Mouse (Mus musculus) adrenal gland, postnatal 25 days (tissue): ENCODE measurements around the gene Ube2o. TPM values are rescaled to one million over a fixed set of nuclear protein-coding genes. Genes with fewer than 3 reads are reported as not detected.

ENCODE experiments used
- DNase-seq: peaks from one replicate; pipeline ENCODE4 v3.0.0; 2021; ENCODE audit warnings: mixed read lengths
- long read RNA-seq: library from polyadenylated mRNA; stranded (forward); transcript quantifications from one replicate; pipeline ENCODE4 v2.0.0, GENCODE M21; 2021
- total RNA-seq: library from RNA; stranded (reverse); gene quantifications from 2 replicates; pipeline ENCODE4 v1.2.3, GENCODE M21; 2021

The Ube2o gene
- total RNA-seq: 32.7 and 34.1 TPM in 2 replicates
- long read RNA-seq, full-length matches to known transcripts: 1 of 10 reads
- long read RNA-seq, partial matches to known transcripts: 4 of 10 reads
- long read RNA-seq, other reads (novel, unspliced or antisense): 5 of 10 reads

GRCm38 (mm10) chr11:116581376-116581814 lies at the start of gene Ube2o:
Gene Ube2o (minus strand): TSS chr11:116581447.
- peak; percentile 92 for DNase-seq

GRCm38 (mm10) chr11:116630171-116630965 lies 49.1 kb upstream of the Ube2o start:
- DNase-seq: no peak

GRCm38 (mm10) chr11:116629472-116629871 lies 48.2 kb upstream of the Ube2o start:
- DNase-seq: no peak

- peak; percentile 73 for DNase-seq
These were observed 47.5 kb upstream of the Ube2o start for GRCm38 (mm10) chr11:116628712-116629111.

GRCm38 (mm10) chr11:116627072-116628020 lies 46.1 kb upstream of the Ube2o start:
- no peak for DNase-seq

- DNase-seq: no peak
These were observed 45.2 kb upstream of the Ube2o start, which contains the start of gene Rhbdf2 for GRCm38 (mm10) chr11:116626299-116627071. Gene Rhbdf2 (minus strand): TSS chr11:116627019.

GRCm38 (mm10) chr11:116625081-116626000 lies 44.1 kb upstream of the Ube2o start:
- peak; percentile 58 for DNase-seq

GRCm38 (mm10) chr11:116624131-116624832 lies 43.0 kb upstream of the Ube2o start:
- peak; percentile 87 for DNase-seq

GRCm38 (mm10) chr11:116623281-116624124 lies 42.3 kb upstream of the Ube2o start:
- no peak for DNase-seq

GRCm38 (mm10) chr11:116621258-116621704 lies 40.0 kb upstream of the Ube2o start:
- DNase-seq: peak; percentile 89

GRCm38 (mm10) chr11:116620559-116621253 lies 39.5 kb upstream of the Ube2o start:
- no peak for DNase-seq

- DNase-seq: no peak
These were observed 38.8 kb upstream of the Ube2o start for GRCm38 (mm10) chr11:116620073-116620472.

- no peak for DNase-seq
These were observed 38.3 kb upstream of the Ube2o start for GRCm38 (mm10) chr11:116619561-116619960.

GRCm38 (mm10) chr11:116619156-116619555 lies 37.9 kb upstream of the Ube2o start:
- DNase-seq: no peak

- DNase-seq: no peak
These were observed 37.4 kb upstream of the Ube2o start for GRCm38 (mm10) chr11:116618666-116619065.

GRCm38 (mm10) chr11:116617641-116618040 lies 36.4 kb upstream of the Ube2o start:
- no peak for DNase-seq

GRCm38 (mm10) chr11:116616438-116617118 lies 35.3 kb upstream of the Ube2o start:
- DNase-seq: no peak
